Mouse (Mus musculus) heart, embryonic 12.5 days (tissue): ENCODE data around the gene Dnah5. TPM values are rescaled to one million over a fixed set of nuclear protein-coding genes. Genes with fewer than 3 reads are reported as not detected.

Source experiments
- ATAC-seq: fragments of 200-750 bp; cut with Nextera tagmentation; 2 replicates; pipeline ENCODE4 v1.8.0; 2017; ENCODE audit warnings: moderate TSS enrichment, moderate library complexity; ENCODE audit not compliant: insufficient number of reproducible peaks, low FRiP score
- H3K27ac ChIP-seq: fragments of 300-500 bp; sonication (generic); 2 replicates; pipeline ENCODE4 v1.5.1; 2016; ENCODE audit warnings: mild to moderate bottlenecking, moderate library complexity; ENCODE audit not compliant: poor library complexity, severe bottlenecking
- H3K27me3 ChIP-seq: fragments of 300-500 bp; sonication (generic); replicated peaks from 2 replicates; pipeline ENCODE4 v1.6.1; 2016; ENCODE audit warnings: mild to moderate bottlenecking, moderate library complexity
- H3K36me3 ChIP-seq: fragments of 300-500 bp; sonication (generic); 2 replicates; pipeline ENCODE4 v1.6.1; 2016; ENCODE audit warnings: mild to moderate bottlenecking, moderate library complexity
- H3K4me1 ChIP-seq: fragments of 300-500 bp; sonication (generic); replicated peaks from 2 replicates; pipeline ENCODE4 v1.6.1; 2016; ENCODE audit warnings: mild to moderate bottlenecking
- H3K4me2 ChIP-seq: fragments of 300-500 bp; sonication (generic); 2 replicates; pipeline ENCODE4 v1.6.1; 2016; ENCODE audit warnings: mild to moderate bottlenecking, moderate library complexity
- H3K4me3 ChIP-seq: fragments of 300-500 bp; sonication (generic); 2 replicates; pipeline ENCODE4 v1.5.1; 2016; ENCODE audit warnings: mild to moderate bottlenecking
- H3K9ac ChIP-seq: fragments of 300-500 bp; sonication (generic); 2 replicates; pipeline ENCODE4 v1.6.1; 2016; ENCODE audit warnings: mild to moderate bottlenecking, moderate library complexity
- H3K9me3 ChIP-seq: fragments of 300-500 bp; sonication (generic); replicated peaks from 2 replicates; pipeline ENCODE4 v1.6.1; 2016; ENCODE audit warnings: mild to moderate bottlenecking, moderate library complexity
- WGBS: fragments of 180-500 bp; shearing (Covaris S2); methylation state at CpG from one replicate; pipeline ENCODE4 v1.1.7; 2016; 5-methylcytosine and 5-hydroxymethylcytosine counted together
- polyA plus RNA-seq: library from polyadenylated mRNA; unstranded; fragments of >200 nt; fragmentation: Nextera tagmentation; extraction: Ambion mirVana; gene quantifications from 2 replicates; pipeline ENCODE4 v1.2.1, GENCODE M21; 2016

The Dnah5 gene
- polyA plus RNA-seq, 1 experiment from 2014 or later = not detected

DNA sequence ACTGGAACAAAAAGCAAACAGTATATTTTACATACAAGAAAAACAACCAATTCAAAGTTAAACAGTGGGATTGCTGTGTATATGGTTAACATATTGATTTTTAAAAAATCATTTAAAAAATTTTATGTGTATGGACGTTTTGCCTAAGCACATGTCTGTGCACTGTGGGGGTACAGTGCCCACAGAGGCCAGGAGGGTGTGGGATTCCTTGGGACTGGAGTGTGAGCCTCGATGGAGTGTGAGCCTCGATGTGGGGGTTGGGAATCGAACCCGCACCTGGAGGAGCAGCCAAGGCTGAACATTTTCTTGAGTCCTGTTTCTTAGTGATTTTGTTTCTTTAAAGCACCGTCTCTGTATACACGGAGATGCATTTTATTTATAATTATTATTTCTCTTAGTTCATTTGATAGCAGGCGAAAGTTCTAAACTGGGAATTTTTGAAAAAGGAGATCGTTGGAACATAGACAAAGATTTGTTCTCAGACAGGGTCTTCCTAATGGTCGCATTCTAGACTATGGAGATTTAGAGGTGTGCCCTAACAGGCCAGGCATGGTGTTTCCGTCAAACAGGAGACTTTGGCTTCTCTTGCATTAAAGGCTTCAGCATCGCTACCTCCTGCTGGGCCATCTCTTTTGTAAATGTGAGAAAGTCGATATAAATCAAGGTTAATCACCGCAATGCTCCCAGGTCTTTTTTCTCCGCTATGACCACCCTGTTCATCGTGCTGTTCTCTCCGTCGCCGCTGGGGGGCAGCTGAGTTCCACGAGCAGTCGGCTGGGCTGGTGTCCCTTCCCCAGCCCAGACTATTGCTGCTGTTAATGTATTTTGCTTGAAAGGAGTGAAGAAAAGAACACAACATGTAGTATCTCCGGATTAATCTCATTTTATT, 15.8 kb upstream of the Dnah5 start:
- Histone ChIP-seq H3K4me1 (no peaks in the 10 kb centered on the region), H3K27ac (no peak overlapping the region), H3K27me3 (no peaks in the 10 kb centered on the region), H3K9ac (no peak overlapping the region), H3K4me3 (no peak overlapping the region), H3K4me2 (peak overlapping the region; percentile 50; the same call in 1 of the 2 replicates), H3K36me3 (no peaks in the 10 kb centered on the region), H3K9me3 (no peaks in the 10 kb centered on the region)
- ATAC-seq = no peak
- WGBS = 20% methylated on average over 22 of the region's 22 CpGs

DNA sequence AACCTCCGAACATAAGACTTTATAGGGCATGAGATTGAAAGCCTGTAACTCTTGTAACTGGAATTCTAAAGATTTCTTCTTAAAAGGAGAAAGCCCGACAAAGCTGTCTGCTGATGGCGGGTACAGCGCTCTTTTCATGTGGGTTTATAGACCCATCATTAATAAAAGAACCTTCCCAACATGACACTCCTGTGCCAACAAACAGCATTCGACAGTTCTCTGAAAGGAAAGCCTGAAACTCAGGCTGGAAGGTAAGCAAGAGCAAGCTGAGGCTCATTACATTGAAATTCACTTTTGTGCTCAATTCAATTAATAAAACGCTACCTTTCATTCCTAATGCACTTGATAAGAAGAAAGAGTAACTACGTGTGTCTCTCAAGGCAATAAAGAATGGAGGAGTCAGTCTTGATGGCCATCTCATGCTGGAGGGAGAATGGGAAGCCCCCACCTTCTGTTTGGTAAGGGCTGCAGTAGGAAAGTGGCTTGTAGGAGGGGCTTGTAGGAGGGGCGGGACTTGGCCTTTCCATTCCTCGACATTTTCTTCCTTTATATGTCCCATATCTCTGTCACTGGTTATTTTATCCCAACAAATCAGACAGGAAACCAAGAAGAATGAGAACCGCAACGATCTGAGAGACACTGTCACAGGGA, 15.1 kb upstream of the Dnah5 start:
- Histone ChIP-seq H3K9me3 (no peaks in the 10 kb centered on the region), H3K9ac (no peak overlapping the region), H3K4me3 (no peak overlapping the region), H3K4me2 (no peak overlapping the region), H3K27me3 (no peaks in the 10 kb centered on the region), H3K4me1 (no peaks in the 10 kb centered on the region), H3K27ac (no peak overlapping the region), H3K36me3 (no peaks in the 10 kb centered on the region)
- WGBS = 69% methylated on average over 11 of the region's 11 CpGs
- no peak for ATAC-seq

DNA sequence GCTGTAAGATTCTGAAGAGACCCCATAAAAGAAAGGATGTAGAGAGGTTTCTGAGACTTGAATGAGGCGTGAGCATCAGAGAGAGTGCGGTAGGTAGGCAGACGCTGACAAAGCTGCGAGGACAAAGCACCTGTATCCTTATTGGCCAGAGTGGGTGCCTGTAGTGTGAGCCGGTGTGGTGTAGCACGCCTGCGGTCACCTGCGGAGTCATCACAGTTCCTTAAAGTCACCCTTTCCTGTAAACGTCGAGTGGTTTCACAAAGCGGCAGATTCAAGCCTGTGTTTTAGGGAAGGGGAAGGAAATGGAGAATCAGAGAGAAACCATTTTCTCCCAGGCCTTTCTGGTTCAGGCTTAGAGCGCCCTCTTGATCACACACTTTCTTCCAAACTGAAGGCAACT, 13.9 kb upstream of the Dnah5 start:
- Histone ChIP-seq H3K9ac (no peak overlapping the region), H3K4me1 (no peaks in the 10 kb centered on the region), H3K36me3 (no peaks in the 10 kb centered on the region), H3K27me3 (no peaks in the 10 kb centered on the region), H3K4me3 (no peak overlapping the region), H3K4me2 (peak overlapping the region; percentile 14; the same call in 1 of the 2 replicates), H3K27ac (no peak overlapping the region), H3K9me3 (no peaks in the 10 kb centered on the region)
- WGBS = 32% methylated on average over 12 of the region's 12 CpGs
- no peak for ATAC-seq

DNA sequence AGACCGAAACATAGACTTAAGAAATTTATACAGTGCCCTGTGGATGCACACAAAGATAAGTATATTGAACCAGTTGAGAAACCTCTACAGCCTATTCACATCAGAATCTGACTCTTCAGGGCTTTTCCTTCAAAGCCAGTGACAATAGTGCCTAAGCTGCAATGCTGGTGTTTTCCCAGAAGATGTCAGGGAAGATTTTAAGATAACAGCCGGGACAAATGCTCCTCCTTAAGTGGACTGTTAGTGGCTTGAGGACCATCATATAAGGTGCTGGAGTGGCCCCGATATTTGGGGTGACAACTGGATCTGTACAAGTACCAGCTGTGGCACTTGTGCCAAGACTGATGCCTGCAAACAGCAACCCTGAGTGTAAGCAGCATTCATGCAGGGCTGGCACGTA, 4.9 kb upstream of the Dnah5 start:
- H3K9ac ChIP-seq = no peak overlapping the region
- H3K36me3 ChIP-seq = no peaks in the 10 kb centered on the region
- no peak overlapping the region for H3K4me3 ChIP-seq
- ATAC-seq = no peak
- no peaks in the 10 kb centered on the region for H3K9me3 ChIP-seq
- no peak overlapping the region for H3K27ac ChIP-seq
- H3K4me2 ChIP-seq = no peak overlapping the region
- WGBS = 53% methylated on average over 4 of the region's 4 CpGs
- H3K4me1 ChIP-seq = no peaks in the 10 kb centered on the region
- H3K27me3 ChIP-seq = no peaks in the 10 kb centered on the region

DNA sequence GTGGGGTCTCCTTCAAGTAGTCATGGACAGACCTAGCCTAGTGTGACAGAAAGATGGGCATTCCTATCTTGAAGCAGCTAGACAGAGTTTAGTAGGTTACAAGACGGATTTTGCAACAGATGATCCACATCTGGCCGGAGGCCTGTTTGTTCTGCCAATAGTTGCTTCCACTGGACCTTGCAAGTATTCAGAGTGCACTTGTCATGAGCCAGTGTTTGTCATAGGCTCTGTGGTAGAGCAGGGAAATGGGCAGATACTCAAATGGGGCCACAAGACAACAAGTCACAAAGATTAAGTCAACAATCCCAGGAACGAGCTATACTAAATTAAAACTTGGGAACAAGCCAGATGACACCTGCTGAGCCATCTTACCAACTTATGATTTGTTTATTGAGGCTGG, 1.1 kb downstream of the Dnah5 start:
- no peak overlapping the region for H3K4me2 ChIP-seq
- no peak for ATAC-seq
- H3K9ac ChIP-seq = no peak overlapping the region
- H3K27me3 ChIP-seq = no peaks in the 10 kb centered on the region
- no peak overlapping the region for H3K4me3 ChIP-seq
- 68% methylated on average over 3 of the region's 3 CpGs for WGBS
- no peak overlapping the region for H3K27ac ChIP-seq
- no peaks in the 10 kb centered on the region for H3K4me1 ChIP-seq
- no peaks in the 10 kb centered on the region for H3K9me3 ChIP-seq
- H3K36me3 ChIP-seq = no peaks in the 10 kb centered on the region

DNA sequence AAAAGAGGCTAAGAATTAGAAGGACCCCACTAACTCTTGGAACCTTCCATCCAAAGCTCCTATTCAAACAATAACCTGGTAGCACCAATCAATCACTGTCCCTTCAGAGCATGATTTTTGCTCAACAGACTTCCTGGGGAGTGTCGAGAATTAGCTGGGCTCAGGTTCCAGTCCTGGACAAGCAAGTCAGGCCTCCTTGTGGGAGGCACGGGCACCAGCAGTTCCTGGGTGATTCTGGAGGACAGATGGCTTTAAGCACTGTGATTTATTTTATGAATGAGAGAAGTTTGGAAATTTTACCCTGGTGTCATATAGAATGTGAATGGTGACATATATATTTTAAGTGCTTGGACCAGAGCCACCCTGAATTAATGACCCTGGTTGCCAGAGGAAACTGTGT, 4.0 kb downstream of the Dnah5 start:
- Histone ChIP-seq H3K4me3 (no peak overlapping the region), H3K27ac (no peak overlapping the region), H3K4me2 (no peak overlapping the region), H3K9me3 (no peaks in the 10 kb centered on the region), H3K4me1 (no peaks in the 10 kb centered on the region), H3K9ac (no peak overlapping the region), H3K36me3 (no peaks in the 10 kb centered on the region), H3K27me3 (no peaks in the 10 kb centered on the region)
- ATAC-seq = no peak
- 33% methylated on average over 2 of the region's 2 CpGs for WGBS

DNA sequence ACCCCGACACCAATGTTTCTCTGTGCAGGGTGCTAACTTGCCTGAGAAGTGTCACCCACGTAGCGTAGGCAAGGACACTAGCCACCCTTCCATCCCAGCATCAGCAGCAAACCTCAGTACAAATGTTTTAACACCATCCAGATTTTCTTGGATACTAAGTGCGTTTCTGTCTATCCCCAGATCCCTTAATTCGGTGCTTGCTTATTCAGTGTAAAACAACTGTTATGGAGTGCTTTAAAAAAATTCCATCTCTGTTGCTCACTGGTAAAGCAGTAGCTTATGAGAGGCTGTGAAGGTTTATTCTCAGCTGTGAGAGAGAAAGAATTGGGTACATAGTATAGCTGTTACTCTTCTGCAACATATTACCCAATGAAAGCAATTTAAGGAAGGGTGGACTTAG, 9.5 kb downstream of the Dnah5 start:
- Histone ChIP-seq H3K9me3 (no peaks in the 10 kb centered on the region), H3K27me3 (no peaks in the 10 kb centered on the region), H3K4me3 (no peak overlapping the region), H3K36me3 (no peaks in the 10 kb centered on the region), H3K4me1 (no peaks in the 10 kb centered on the region), H3K27ac (no peak overlapping the region), H3K4me2 (no peak overlapping the region), H3K9ac (no peak overlapping the region)
- no peak for ATAC-seq
- 88% methylated on average over 5 of the region's 5 CpGs for WGBS

DNA sequence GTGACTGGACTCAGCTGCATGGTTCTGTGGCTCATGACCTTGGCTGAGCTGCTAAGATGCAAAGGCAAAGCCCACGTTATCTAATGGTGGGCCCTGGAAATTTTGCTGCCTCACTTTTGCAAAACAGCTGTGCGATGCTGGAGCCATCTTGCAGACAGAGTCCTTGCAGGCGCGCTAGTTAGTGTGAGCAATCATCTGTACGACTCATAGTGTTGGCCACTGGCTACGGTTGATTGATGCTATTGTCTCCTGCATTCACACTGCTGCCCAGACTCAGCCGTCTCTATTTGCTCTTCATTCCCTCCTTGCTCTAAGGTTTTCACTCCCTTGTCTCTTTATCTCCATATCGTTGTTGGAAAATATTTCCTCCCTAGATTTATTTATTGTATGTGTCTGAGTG, 12.8 kb downstream of the Dnah5 start:
- H3K4me3 ChIP-seq = no peak overlapping the region
- no peak overlapping the region for H3K4me2 ChIP-seq
- no peak overlapping the region for H3K27ac ChIP-seq
- H3K36me3 ChIP-seq = no peaks in the 10 kb centered on the region
- WGBS = 68% methylated on average over 8 of the region's 8 CpGs
- no peak for ATAC-seq
- H3K9ac ChIP-seq = no peak overlapping the region
- no peaks in the 10 kb centered on the region for H3K9me3 ChIP-seq
- no peaks in the 10 kb centered on the region for H3K4me1 ChIP-seq
- H3K27me3 ChIP-seq = no peaks in the 10 kb centered on the region

DNA sequence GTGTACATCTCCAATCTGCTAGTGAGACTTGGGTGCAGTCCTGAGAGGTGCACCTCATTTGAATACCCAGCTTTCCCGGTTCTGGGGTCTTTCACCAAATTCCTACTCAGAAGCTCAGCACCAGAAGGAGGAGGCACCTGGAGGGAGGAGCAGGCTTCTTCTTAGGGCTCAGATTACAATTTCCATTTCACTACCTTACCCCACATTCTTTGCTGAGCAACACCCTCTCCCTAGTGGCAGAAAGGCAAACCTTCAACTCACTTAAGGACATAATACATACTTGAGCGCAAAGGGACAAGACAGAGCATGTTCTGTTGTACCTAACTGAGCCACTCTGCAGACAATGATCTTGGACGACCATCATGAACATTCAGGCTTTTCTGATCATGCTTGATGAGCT, 23.8 kb downstream of the Dnah5 start:
- no peaks in the 10 kb centered on the region for H3K9me3 ChIP-seq
- H3K4me3 ChIP-seq = no peak overlapping the region
- no peak overlapping the region for H3K4me2 ChIP-seq
- no peak overlapping the region for H3K27ac ChIP-seq
- 0 out of 2 replicates have a peak, but pooled peaks cover 3% of the 10 kb centered on the region for H3K4me1 ChIP-seq
- no peaks in the 10 kb centered on the region for H3K36me3 ChIP-seq
- WGBS = 49% methylated on average over 3 of the region's 3 CpGs
- ATAC-seq = no peak
- no peak overlapping the region for H3K9ac ChIP-seq
- H3K27me3 ChIP-seq = no peaks in the 10 kb centered on the region

DNA sequence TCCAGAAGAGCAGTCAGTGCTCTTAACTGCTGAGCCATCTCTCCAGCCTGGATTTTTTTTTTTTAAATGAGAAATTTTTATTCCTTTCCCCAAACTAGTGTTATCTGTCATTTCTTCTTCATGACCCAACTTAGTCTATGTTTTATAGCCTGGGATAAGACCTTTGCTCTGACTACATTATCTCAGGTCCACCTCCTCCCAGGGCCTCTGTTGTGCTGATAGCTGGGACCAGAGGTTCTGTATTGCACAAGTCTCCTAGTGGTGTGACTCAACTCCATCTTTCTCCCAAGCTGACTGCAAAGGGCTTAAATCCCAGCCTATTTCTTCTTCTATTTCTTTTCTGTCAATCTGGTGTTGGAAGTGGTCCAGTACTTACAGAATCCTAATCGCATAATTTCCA, 56.7 kb downstream of the Dnah5 start:
- no peak for ATAC-seq
- Histone ChIP-seq H3K27ac (no peak overlapping the region), H3K9ac (no peak overlapping the region), H3K4me1 (no peaks in the 10 kb centered on the region), H3K36me3 (no peaks in the 10 kb centered on the region), H3K9me3 (0 out of 2 replicates have a peak, but pooled peaks cover 2% of the 10 kb centered on the region), H3K4me3 (no peak overlapping the region), H3K27me3 (no peaks in the 10 kb centered on the region), H3K4me2 (no peak overlapping the region)
- WGBS = 48% methylated on average over 1 of the region's 1 CpGs

DNA sequence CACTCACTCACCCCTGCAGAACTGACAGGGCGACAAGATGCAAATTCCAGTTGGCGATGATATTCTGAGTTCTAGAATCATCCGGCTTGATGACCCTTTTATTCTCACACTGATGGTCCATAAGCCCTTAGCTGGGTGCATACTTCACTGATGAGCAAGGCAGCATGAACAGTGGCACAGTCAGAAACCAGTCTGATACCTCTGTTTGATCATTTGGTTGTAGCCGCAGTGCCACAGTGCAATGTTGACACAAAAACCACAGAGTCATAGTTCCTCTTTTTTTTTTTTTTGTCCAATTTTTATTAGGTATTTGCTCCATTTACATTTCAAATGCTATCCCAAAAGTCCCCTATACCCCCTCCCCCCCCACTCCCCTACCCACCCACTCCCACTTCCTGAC, 95.9 kb downstream of the Dnah5 start:
- Histone ChIP-seq H3K4me1 (no peaks in the 10 kb centered on the region), H3K9ac (no peak overlapping the region), H3K9me3 (no peaks in the 10 kb centered on the region), H3K27ac (no peak overlapping the region), H3K4me3 (no peak overlapping the region), H3K36me3 (no peaks in the 10 kb centered on the region), H3K27me3 (no peaks in the 10 kb centered on the region), H3K4me2 (no peak overlapping the region)
- 88% methylated on average over 4 of the region's 4 CpGs for WGBS
- no peak for ATAC-seq
